Comparison of ENCODE assay signal across 10 mouse cellular contexts in genomic region chr7:65570691-65571090, GRCm38 (mm10). TPM values are rescaled to one million over a fixed set of nuclear protein-coding genes. Genes with fewer than 3 reads are reported as not detected.
DNase-seq lines count a peak whose midpoint lies in the region.
"Had no signal": no experiment of that assay in that cellular context is flagged by ENCODE, and none has a peak within 500 bp of the region (broad histone marks: within the 10 kb centered on the region; RNA-seq: fewer than 3 reads in every experiment).

No protein-coding gene starts in this region.

- intact Hi-C loops in heart, postnatal 25 days (cut with DNase I) = no loop called here

- DNase-seq in heart, postnatal 4 days = peak; percentile 25
- no peak for DNase-seq in heart, postnatal 25 days (ENCODE audit: low spot score)
- peak; percentile 21 for DNase-seq in right cerebral cortex, adult 18-20 months
- DNase-seq in right cerebral cortex, postnatal 14 days = no peak
- DNase-seq in fibroblast of lung, adult 2 months (ENCODE audit: low read depth) = peak; percentile 44
- peak; percentile 63 for DNase-seq in telencephalon, adult 2 months (ENCODE audit: low read depth, low spot score)
- DNase-seq in thymus, postnatal 4 days = no peak
- DNase-seq: adrenal gland, postnatal 14 days; kidney, postnatal 25 days; retina, postnatal 1 day had no signal

RNA-seq across cellular contexts. Expression of gene Tjp1, which starts 43.1 kb away (rescaled TPM):
- 100 to 1,000 TPM; 148 to 156 TPM for total RNA-seq in heart, postnatal 4 days (2021)
- total RNA-seq in heart, postnatal 25 days (2021) = 100 to 1,000 TPM; 110 to 134 TPM

Comparison
In these comparisons a context has a peak if more than half of its experiments do, and no peak if none do; other contexts are left out.
1. DNase-seq: peak in heart, postnatal 4 days (single experiment), right cerebral cortex, adult 18-20 months (single experiment), fibroblast of lung, adult 2 months (single experiment) and telencephalon, adult 2 months (single experiment); none in heart, postnatal 25 days (single experiment), right cerebral cortex, postnatal 14 days (single experiment) and thymus, postnatal 4 days (single experiment).